Mouse (Mus musculus) skeletal muscle tissue, adult 2 months (tissue): ENCODE data around the gene Med9.

Source experiments
- DNase-seq: peaks from one replicate; pipeline ENCODE4 v3.0.0-alpha.2; 2012; ENCODE audit warnings: low read depth, low spot score

The Med9 gene

DNA sequence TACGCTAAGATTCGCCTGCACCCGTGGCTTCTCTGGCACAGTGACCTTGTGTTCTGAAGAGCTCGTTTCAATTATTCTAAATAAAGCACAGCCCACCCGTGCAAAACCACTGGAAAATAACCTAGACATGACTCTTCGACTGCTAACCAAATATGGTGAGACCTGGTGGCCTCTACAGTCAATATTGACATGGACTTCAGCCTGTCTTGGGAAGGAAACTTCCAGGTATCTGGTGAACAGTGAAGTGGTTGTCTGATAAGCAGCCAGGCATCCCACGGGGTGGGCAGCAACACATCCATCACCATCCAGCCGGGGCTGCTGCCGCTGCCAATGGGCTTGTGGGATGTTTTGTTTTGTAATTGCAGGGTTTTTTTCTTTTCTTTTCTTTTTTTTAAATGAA, 46.3 kb downstream of the Med9 start:
- no peak for DNase-seq

DNA sequence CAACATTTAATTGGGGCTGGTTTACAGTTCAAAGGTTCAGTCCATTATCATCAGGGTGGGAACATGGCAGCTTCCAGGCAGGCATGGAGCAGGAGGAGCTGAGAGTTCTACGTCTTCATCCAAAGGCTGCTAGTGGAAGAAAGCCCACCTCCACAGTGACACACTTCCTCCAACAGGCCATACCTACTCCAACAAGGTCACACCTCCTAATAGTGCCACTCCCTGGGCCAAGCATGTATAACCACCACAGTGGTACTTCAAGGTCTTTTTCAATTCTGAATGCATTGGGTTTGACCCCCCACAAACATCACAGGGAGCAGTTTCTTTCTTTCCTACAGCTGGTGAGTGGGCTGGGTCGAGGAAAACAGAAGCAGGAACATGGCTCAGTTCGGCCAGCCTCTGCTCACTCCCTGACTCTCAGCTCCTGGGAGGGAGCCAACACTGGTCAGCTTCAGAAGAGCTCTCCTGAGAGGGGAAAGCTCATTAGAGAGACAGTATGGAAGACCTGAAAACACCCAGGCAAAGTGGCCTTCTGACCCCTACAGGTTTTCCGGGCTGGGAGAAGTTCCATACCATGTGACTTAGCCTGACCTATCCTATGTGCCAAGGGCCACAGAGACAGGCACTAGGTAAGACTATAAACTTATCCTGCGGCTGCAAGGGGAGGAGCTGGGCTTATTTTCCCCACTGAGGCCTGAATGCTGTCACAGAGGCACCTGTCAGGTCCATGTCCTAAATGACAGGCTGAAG, 53.4 kb downstream of the Med9 start:
- no peak for DNase-seq

DNA sequence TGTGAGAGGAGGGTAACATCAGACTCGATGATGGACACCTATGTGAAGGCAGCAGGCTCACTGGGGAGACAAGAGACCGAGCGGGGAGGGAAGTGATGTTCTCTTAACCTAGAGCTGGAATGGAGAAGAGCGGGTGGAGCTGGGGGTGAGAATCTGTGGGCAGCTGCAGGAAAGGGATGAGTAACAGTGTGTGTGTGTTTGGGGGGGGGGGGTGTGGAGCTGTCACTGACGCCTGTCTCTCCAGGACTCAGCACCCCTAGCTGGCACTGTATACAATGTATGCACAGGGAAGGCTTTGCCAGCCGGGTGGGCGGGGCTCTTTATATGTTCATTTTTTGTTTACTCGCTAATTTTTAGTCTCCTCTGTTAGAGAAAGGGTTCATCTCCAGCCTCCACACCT, 55.8 kb downstream of the Med9 start:
- no peak for DNase-seq

DNA sequence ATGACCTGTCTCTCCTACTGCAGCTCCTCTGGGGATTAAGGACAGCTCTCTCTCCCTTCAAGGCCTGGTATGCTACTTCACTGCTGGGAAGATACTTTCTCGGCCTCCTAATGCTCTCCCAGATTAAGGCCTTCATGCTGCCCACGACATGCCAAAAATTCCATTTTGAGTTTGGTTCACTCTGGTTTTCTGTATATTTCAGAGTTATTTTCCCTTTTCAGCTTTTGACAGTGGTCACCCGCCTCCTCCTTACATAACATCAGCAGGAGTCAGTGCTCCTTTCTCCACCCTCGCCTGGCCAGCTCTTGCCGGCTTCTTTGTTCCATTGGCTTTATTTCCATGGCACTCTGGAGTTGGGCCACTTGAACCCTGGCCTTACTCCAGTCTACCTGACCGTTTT, 56.7 kb downstream of the Med9 start:
- DNase-seq = no peak

DNA sequence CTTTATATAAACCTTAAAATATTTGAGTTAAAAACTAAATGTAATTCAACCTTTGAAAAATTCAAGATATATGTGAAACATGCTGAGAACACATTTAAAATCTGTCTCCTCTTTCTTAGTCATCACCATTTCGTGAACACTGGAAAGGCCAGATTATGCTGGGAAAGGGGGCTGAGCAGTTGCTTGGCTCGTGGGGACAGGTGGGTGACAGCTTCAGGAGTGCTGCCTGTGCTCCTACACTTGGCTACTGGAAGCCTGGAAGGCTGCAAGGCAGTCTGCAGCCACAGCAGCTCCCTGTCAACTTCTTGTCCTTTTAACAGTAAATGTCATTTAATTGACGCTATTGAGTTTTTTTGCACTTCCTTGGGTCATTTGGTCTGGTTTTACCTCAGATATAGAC, 57.9 kb downstream of the Med9 start:
- no peak for DNase-seq

DNA sequence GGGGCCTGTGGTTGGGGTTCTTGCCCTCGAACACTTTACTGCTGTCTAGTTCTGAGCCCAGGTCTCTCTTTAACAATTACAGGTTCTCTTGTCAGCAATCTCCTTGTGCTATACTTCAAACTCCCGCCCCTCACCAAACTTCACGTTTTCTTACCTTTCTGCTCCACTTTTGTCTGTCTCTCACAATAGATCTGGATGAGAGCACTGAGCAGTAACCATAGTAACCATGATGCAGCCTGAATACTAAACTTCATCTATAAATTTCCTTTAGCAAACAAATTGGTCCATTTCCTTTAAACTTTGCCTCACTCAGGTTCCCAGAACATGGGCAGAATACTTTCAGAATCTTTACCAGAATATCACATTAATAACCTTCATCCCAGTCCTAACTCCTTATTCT, 61.4 kb downstream of the Med9 start:
- DNase-seq = no peak

DNA sequence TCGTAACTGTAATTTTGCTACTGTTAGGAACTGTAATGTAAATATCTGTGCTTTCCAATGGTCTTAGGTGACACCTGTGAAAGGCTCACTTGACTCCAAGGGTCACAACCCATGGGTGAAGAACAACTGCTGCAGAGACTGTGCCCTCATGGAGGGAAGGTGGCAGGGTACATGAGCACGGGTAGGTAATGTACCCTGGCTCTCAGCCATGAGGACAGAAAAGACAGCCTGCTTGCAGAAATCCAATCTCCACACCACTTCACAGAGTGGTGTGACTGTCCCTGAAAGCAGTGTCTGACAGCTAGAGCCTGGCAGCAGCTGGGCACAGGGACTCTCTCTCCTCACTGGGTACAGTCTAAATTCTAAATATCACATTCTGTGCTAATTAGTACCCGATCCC, 63.5 kb downstream of the Med9 start:
- peak; percentile 61 for DNase-seq
